Mouse (Mus musculus) midbrain, postnatal 0 days (tissue): ENCODE data around the gene Tff1. TPM values are rescaled to one million over a fixed set of nuclear protein-coding genes. Genes with fewer than 3 reads are reported as not detected.

Source experiments
- ATAC-seq: fragments of 200-750 bp; cut with Nextera tagmentation; 2 replicates; pipeline ENCODE4 v1.8.0; 2017; ENCODE audit warnings: moderate number of reproducible peaks, mild to moderate bottlenecking, moderate TSS enrichment, moderate library complexity; ENCODE audit not compliant: low FRiP score
- DNase-seq: peaks from one replicate; pipeline ENCODE4 v3.0.0-alpha.2; 2015; ENCODE audit warnings: low spot score
- H3K27ac ChIP-seq: fragments of 300-500 bp; sonication (generic); 2 replicates; pipeline ENCODE4 v1.5.1; 2014; ENCODE audit warnings: low read depth, mild to moderate bottlenecking, low read length, mixed read lengths
- H3K27me3 ChIP-seq: fragments of 300-500 bp; sonication (generic); 2 replicates; pipeline ENCODE4 v1.6.1; 2014; ENCODE audit warnings: low read length, control low read depth, mixed read lengths; ENCODE audit not compliant: insufficient read depth
- H3K36me3 ChIP-seq: fragments of 300-500 bp; sonication (generic); 2 replicates; pipeline ENCODE4 v1.6.1; 2014; ENCODE audit warnings: low read length, control low read depth, mixed read lengths; ENCODE audit not compliant: insufficient read depth
- H3K4me1 ChIP-seq: fragments of 300-500 bp; sonication (generic); 2 replicates; pipeline ENCODE4 v1.6.1; 2014; ENCODE audit warnings: mild to moderate bottlenecking, control low read depth, antibody characterized with exemption, low read length, mixed read lengths; ENCODE audit not compliant: insufficient read depth
- H3K4me2 ChIP-seq: fragments of 300-500 bp; sonication (generic); 2 replicates; pipeline ENCODE4 v1.6.1; 2014; ENCODE audit warnings: low read depth, mild to moderate bottlenecking, low read length, mixed read lengths; ENCODE audit not compliant: poor library complexity, severe bottlenecking
- H3K4me3 ChIP-seq: fragments of 300-500 bp; sonication (generic); 2 replicates; pipeline ENCODE4 v1.5.1; 2014; ENCODE audit warnings: low read depth, mild to moderate bottlenecking, low read length, moderate library complexity
- H3K9ac ChIP-seq: fragments of 300-500 bp; sonication (generic); replicated peaks from 2 replicates; pipeline ENCODE4 v1.6.1; 2014; ENCODE audit warnings: mild to moderate bottlenecking, low read length, moderate library complexity, mixed read lengths; ENCODE audit not compliant: poor library complexity, severe bottlenecking
- H3K9me3 ChIP-seq: fragments of 300-500 bp; sonication (generic); 2 replicates; pipeline ENCODE4 v1.6.1; 2016; ENCODE audit warnings: low read length, control low read depth
- CTCF ChIP-seq: IDR thresholded peaks from 2 replicates; pipeline ENCODE4 v1.5.1; 2016; ENCODE audit warnings: antibody characterized with exemption, mild to moderate bottlenecking
- WGBS: fragments of 180-500 bp; shearing (Covaris S2); extraction: QIAGEN DNeasy Blood & Tissue Kit; methylation state at CpG from one replicate; pipeline ENCODE4 v1.1.7; 2014; 5-methylcytosine and 5-hydroxymethylcytosine counted together
- polyA plus RNA-seq: library from polyadenylated mRNA; unstranded; fragments of >200 nt; fragmentation: Nextera tagmentation; extraction: Ambion mirVana; gene quantifications from 2 replicates; pipeline ENCODE4 v1.2.1, GENCODE M21; 2015
- total RNA-seq: library from RNA; depleted of rRNA; stranded (reverse); fragments of >200 nt; gene quantifications from 2 replicates; pipeline ENCODE4 v1.2.3, GENCODE M21; 2014

Tff1 gene
- total and polyA plus RNA-seq, 2 experiments from 2014 or later: not detected

- 90% methylated on average over 2 of the region's 2 CpGs for WGBS
- Histone ChIP-seq H3K4me2 (no peak overlapping the region), H3K4me1 (no peaks in the 10 kb centered on the region), H3K27me3 (no peaks in the 10 kb centered on the region), H3K9me3 (no peaks in the 10 kb centered on the region), H3K9ac (no peak overlapping the region), H3K4me3 (no peak overlapping the region), H3K36me3 (no peaks in the 10 kb centered on the region), H3K27ac (no peak overlapping the region)
- no peak for ATAC-seq
- no peak for TF ChIP-seq CTCF
- no peak for DNase-seq
These were observed 1.3 kb downstream of the Tff1 start for GRCm38 (mm10) chr17:31163821-31164220.

DNA sequence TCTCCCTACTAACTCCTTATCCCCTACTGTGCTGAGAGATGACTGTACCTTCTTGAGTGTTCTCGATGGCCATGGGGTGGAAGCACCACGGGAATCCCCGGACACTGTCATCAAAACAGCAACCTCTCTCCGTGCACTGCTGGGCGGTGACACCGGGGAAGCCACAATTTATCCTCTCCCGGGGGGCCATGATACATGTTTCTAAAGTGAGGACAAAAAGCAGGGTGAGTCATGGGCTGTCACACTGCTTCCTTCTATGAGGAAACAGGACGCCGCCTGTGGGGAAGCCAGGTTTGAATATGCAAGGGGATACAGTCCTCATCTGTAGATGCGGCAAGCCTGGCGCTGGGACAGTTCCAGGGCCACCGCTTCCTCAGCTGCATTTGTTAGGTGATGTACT lies 2.5 kb downstream of the Tff1 start:
- ATAC-seq (no peak), DNase-seq (no peak)
- whole genome bisulfite sequencing: 90% methylated on average over 12 of the region's 12 CpGs
- Histone ChIP-seq H3K4me3 (no peak overlapping the region), H3K36me3 (no peaks in the 10 kb centered on the region), H3K9me3 (no peaks in the 10 kb centered on the region), H3K4me2 (no peak overlapping the region), H3K9ac (no peak overlapping the region), H3K27me3 (no peaks in the 10 kb centered on the region), H3K27ac (no peak overlapping the region), H3K4me1 (no peaks in the 10 kb centered on the region)
- TF ChIP-seq CTCF: no peak

DNA sequence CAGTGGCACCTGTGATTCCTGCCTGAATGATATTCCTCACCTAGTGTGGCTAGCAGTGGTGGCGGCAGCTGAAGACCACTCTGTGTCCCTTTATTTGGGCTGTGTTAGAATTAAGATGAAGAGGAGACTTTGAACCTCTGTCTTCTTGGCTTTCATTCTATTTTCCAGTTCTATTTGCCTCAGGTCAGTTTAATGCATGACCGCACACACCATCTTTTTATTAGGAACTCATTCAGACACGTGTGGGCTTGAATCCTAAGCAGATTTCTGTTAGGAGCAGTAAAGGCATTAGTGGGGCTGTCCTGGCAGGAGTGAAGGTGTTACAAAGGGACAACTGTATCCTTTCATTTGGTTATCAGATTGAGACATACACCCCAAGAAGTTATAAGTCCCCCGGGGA lies 4.8 kb downstream of the Tff1 start:
- DNase-seq (no peak), ATAC-seq (no peak)
- H3K4me2 ChIP-seq: no peak overlapping the region
- no peaks in the 10 kb centered on the region for H3K9me3 ChIP-seq
- 53% methylated on average over 4 of the region's 4 CpGs for WGBS
- no peak for TF ChIP-seq CTCF
- no peak overlapping the region for H3K9ac ChIP-seq
- no peaks in the 10 kb centered on the region for H3K27me3 ChIP-seq
- H3K4me3 ChIP-seq: no peak overlapping the region
- H3K36me3 ChIP-seq: no peaks in the 10 kb centered on the region
- H3K4me1 ChIP-seq: no peaks in the 10 kb centered on the region
- no peak overlapping the region for H3K27ac ChIP-seq

DNA sequence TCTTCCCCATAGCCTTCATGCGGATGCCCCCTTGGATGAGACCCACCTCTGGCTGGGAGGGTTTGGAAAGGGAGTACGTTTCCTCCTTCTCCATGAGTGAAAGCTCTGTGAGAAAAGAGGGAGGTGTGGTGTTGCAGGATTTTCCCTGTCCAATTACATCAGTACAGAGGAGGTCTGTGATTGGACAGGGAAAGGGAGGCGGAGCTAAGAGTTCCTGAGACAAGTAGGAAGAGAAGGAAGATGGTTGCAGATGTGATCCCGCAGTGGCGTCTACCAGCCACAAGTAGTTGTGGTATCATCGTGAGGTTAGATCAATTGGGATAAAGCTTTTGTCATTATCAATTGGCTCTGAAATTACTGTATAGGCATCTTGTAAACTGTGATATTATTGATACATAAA lies 7.2 kb downstream of the Tff1 start:
- 83% methylated on average over 6 of the region's 6 CpGs for WGBS
- H3K4me2 ChIP-seq: no peak overlapping the region
- H3K4me1 ChIP-seq: no peaks in the 10 kb centered on the region
- ATAC-seq (no peak), DNase-seq (no peak)
- no peaks in the 10 kb centered on the region for H3K27me3 ChIP-seq
- H3K9ac ChIP-seq: no peak overlapping the region
- H3K27ac ChIP-seq: no peak overlapping the region
- no peaks in the 10 kb centered on the region for H3K9me3 ChIP-seq
- no peak for TF ChIP-seq CTCF
- H3K4me3 ChIP-seq: no peak overlapping the region
- no peaks in the 10 kb centered on the region for H3K36me3 ChIP-seq

DNA sequence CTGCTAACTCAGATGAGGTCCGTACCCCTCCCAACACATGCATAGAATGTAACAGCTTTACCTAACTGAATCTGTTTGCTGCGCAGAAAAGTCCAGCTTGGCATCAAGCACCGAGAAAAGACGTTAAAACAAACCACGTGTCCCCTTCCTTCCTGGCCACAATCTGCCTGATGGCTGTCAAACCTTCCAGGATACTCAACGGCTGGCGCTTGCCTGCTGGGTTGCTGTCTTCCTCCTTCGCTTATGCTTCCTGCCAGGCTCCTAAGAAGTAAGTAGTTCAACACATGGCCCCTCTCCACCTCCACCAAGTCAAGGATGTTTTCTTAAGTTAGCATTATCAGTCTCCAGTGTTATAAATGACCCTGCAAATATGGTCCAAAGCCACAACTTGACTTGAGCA lies 11.3 kb downstream of the Tff1 start:
- 79% methylated on average over 8 of the region's 8 CpGs for WGBS
- Histone ChIP-seq H3K4me2 (no peak overlapping the region), H3K27me3 (no peaks in the 10 kb centered on the region), H3K4me3 (no peak overlapping the region), H3K9ac (no peak overlapping the region), H3K27ac (no peak overlapping the region), H3K4me1 (no peaks in the 10 kb centered on the region), H3K36me3 (no peaks in the 10 kb centered on the region), H3K9me3 (no peaks in the 10 kb centered on the region)
- ATAC-seq (no peak), DNase-seq (no peak)
- no peak for TF ChIP-seq CTCF

GRCm38 (mm10) chr17:31152966-31153499 lies 12.0 kb downstream of the Tff1 start:
- Histone ChIP-seq H3K4me3 (no peak overlapping the region), H3K27ac (no peak overlapping the region), H3K9me3 (no peaks in the 10 kb centered on the region), H3K4me2 (no peak overlapping the region), H3K4me1 (no peaks in the 10 kb centered on the region), H3K36me3 (no peaks in the 10 kb centered on the region), H3K27me3 (no peaks in the 10 kb centered on the region), H3K9ac (no peak overlapping the region)
- no peak for TF ChIP-seq CTCF
- no peak for DNase-seq
- WGBS: 82% methylated on average over 9 of the region's 9 CpGs
- no peak for ATAC-seq
